Mouse (Mus musculus) cerebellum, adult 2 months (tissue): Measurements from ENCODE around the gene Cited2.

ENCODE experiments used
- CTCF ChIP-seq: fragments of 200-500 bp; IDR thresholded peaks from 2 replicates; pipeline ENCODE4 v1.5.1; 2011; ENCODE audit warnings: low read depth, mild to moderate bottlenecking, control low read depth, low read length, moderate library complexity, borderline replicate concordance; ENCODE audit not compliant: insufficient read depth
- POLR2A ChIP-seq: fragments of 200-500 bp; IDR thresholded peaks from 2 replicates; pipeline ENCODE4 v1.6.1; 2011; ENCODE audit warnings: low read length, control low read depth, borderline replicate concordance; ENCODE audit not compliant: insufficient read depth

DNA sequence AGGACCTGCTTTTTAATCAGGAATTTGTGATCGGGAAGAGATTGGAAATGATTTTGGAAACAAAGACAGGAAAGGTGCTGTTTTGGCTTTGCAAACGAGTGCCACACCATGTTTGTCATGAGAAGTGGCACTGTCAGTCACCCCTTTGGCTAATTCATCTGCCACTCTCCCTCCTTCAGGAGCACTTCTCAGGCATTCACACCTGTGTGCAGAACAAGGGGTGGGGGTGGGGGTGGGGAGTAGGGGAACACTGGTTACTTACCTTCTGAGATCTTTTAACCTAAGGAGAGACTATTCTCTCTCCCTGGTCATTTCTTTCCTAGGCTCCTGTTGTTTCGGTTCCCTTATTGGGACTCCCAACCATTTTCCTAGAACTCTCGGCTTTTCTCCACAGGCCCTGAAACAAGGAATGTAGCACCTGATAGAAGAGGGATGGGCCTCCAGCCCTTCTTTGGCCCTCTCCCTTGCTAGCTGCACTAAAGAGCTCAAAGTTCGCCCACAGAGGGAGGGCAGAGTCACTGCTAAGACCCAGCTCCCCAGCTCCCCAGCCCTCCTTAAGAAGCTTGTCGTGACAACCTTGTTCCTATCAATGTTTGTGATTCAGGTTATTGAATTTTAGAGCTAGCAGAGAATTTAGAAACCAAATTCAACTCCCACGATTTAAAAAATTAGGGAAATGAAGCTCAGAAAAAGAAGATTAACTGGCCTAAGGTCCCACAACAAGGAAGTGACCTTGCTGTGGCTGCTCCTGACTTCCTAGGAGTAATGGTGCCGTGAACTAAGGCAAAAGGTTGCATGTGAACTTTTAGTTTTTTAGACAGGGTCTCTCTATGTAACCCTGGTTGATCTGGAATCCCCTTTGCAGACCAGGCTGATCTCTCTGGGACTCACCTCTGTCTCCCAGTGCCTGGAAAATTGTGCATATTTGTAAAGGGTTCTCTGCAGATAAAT, 42.3 kb upstream of the Cited2 start:
- TF ChIP-seq POLR2A (no peak), CTCF (no peak)
